ENCODE assay signal across 17 mouse cellular contexts in genomic region chr19:43894821-43895220, GRCm38 (mm10). TPM values are rescaled to one million over a fixed set of nuclear protein-coding genes. Genes with fewer than 3 reads are reported as not detected.
DNase-seq lines count a peak whose midpoint lies in the region; ATAC-seq and TF ChIP-seq lines count a peak whose summit lies in the region.
"Had no signal": no experiment of that assay in that cellular context is flagged by ENCODE, and none has a peak within 500 bp of the region (broad histone marks: within the 10 kb centered on the region; RNA-seq: fewer than 3 reads in every experiment).

No protein-coding gene starts in this region.

- DNase-seq in heart, postnatal 4 days, result no peak
- no peak for DNase-seq in liver
- DNase-seq in ovary, postnatal 36 days (ENCODE audit: low spot score), result no peak
- no peak for DNase-seq in left cerebral cortex, postnatal 36 days (ENCODE audit: low spot score in 2 of 2)
- DNase-seq: cerebellum, adult 11 months; cerebellum, postnatal 36 days; kidney, adult 2 months; kidney, postnatal 25 days; lung, adult 2 months; lung, postnatal 36 days had no signal

- 68% methylated on average over 9 of the region's 9 CpGs for WGBS in heart, embryonic 11.5 days (ENCODE audit: insufficient replicate concordance)
- WGBS in liver, embryonic 15.5 days (ENCODE audit: insufficient replicate concordance), result 58% methylated on average over 9 of the region's 9 CpGs
- WGBS in intestine, postnatal 0 days, result 23% methylated on average over 9 of the region's 9 CpGs

- H3K36me3 ChIP-seq in heart, embryonic 11.5 days (ENCODE audit: control insufficient read depth, insufficient read depth, low read length), result no peaks in the 10 kb centered on the region
- no peaks in the 10 kb centered on the region for H3K36me3 ChIP-seq in liver, embryonic 15.5 days (replicated peaks)
- H3K36me3 ChIP-seq in intestine, postnatal 0 days (ENCODE audit: control insufficient read depth, insufficient read depth), result peaks cover 10% of the 10 kb centered on the region; the same call in 1 of the 2 replicates
- H3K36me3 ChIP-seq: hindbrain, embryonic 15.5 days had no signal

- no peaks in the 10 kb centered on the region for H3K9me3 ChIP-seq in heart, embryonic 11.5 days (replicated peaks; ENCODE audit: control insufficient read depth, low read length)
- no peaks in the 10 kb centered on the region for H3K9me3 ChIP-seq in liver, embryonic 15.5 days (replicated peaks)
- no peaks in the 10 kb centered on the region for H3K9me3 ChIP-seq in intestine, postnatal 0 days (ENCODE audit: control insufficient read depth)
- H3K9me3 ChIP-seq: embryonic facial prominence, embryonic 10.5 days; forebrain, embryonic 13.5 days; hindbrain, embryonic 15.5 days had no signal

- peak overlapping the region; percentile 54; the same call in 1 of the 2 replicates for H3K4me2 ChIP-seq in heart, embryonic 11.5 days
- H3K4me2 ChIP-seq in liver, embryonic 15.5 days, result peak overlapping the region; percentile 13; the same call in 1 of the 2 replicates
- H3K4me2 ChIP-seq in intestine, postnatal 0 days (replicated peaks; ENCODE audit: low read depth), result peak overlapping the region; percentile 24; the same call in 1 of the 2 replicates
- H3K4me2 ChIP-seq: forebrain, embryonic 13.5 days; hindbrain, embryonic 15.5 days had no signal

- H3K4me3 ChIP-seq in heart, embryonic 11.5 days (ENCODE audit: low read depth, low read length), result no peak overlapping the region
- H3K4me3 ChIP-seq in liver, embryonic 15.5 days (replicated peaks), result no peak overlapping the region
- no peak overlapping the region for H3K4me3 ChIP-seq in intestine, postnatal 0 days (ENCODE audit: low read depth, low read length)
- H3K4me3 ChIP-seq: embryonic facial prominence, embryonic 10.5 days; forebrain, embryonic 13.5 days; hindbrain, embryonic 15.5 days; left cerebral cortex, adult 2 months had no signal

- intact Hi-C loops in left cerebral cortex, postnatal 36 days (cut with DNase I), result no loop called here

- no peak overlapping the region for H3K9ac ChIP-seq in heart, embryonic 11.5 days (ENCODE audit: low read depth, low read length)
- no peak overlapping the region for H3K9ac ChIP-seq in liver, embryonic 15.5 days
- no peak overlapping the region for H3K9ac ChIP-seq in intestine, postnatal 0 days (ENCODE audit: low read depth, low read length)
- H3K9ac ChIP-seq: forebrain, embryonic 13.5 days; hindbrain, embryonic 15.5 days had no signal

- H3K27me3 ChIP-seq in heart, embryonic 11.5 days (ENCODE audit: control insufficient read depth, insufficient read depth, low read length), result no peaks in the 10 kb centered on the region
- no peaks in the 10 kb centered on the region for H3K27me3 ChIP-seq in liver, embryonic 15.5 days
- H3K27me3 ChIP-seq in intestine, postnatal 0 days (replicated peaks; ENCODE audit: control insufficient read depth, insufficient read depth, low read length), result no peaks in the 10 kb centered on the region
- H3K27me3 ChIP-seq: forebrain, embryonic 13.5 days; hindbrain, embryonic 15.5 days had no signal

- no peak for TF ChIP-seq CTCF in intestine, postnatal 0 days (IDR thresholded peaks at IDR 0.05; ENCODE audit: low read depth)

- ATAC-seq in heart, embryonic 11.5 days (replicated peaks; ENCODE audit: insufficient number of reproducible peaks, low FRiP score, low TSS enrichment), result no peak
- no peak for ATAC-seq in liver, embryonic 15.5 days (ENCODE audit: insufficient read depth)
- ATAC-seq in intestine, postnatal 0 days, result peak; percentile 34
- ATAC-seq: forebrain, embryonic 13.5 days had no signal

- H3K4me1 ChIP-seq in heart, embryonic 11.5 days (ENCODE audit: control insufficient read depth, insufficient read depth, low read length), result no peaks in the 10 kb centered on the region
- H3K4me1 ChIP-seq in liver, embryonic 15.5 days (replicated peaks), result peaks cover 20% of the 10 kb centered on the region; the same call in 1 of the 2 replicates
- no peaks in the 10 kb centered on the region for H3K4me1 ChIP-seq in intestine, postnatal 0 days (replicated peaks; ENCODE audit: control insufficient read depth, insufficient read depth, low read length)
- H3K4me1 ChIP-seq: forebrain, embryonic 13.5 days; hindbrain, embryonic 15.5 days had no signal

- H3K27ac ChIP-seq in heart, embryonic 11.5 days (ENCODE audit: low read depth, low read length), result no peak overlapping the region
- H3K27ac ChIP-seq in liver, embryonic 15.5 days (replicated peaks), result no peak overlapping the region
- H3K27ac ChIP-seq in intestine, postnatal 0 days (ENCODE audit: low read depth, low read length), result no peak overlapping the region
- H3K27ac ChIP-seq: embryonic facial prominence, embryonic 10.5 days; forebrain, embryonic 13.5 days; hindbrain, embryonic 15.5 days; left cerebral cortex, adult 2 months had no signal

RNA-seq across cellular contexts. Expression of gene Dnmbp, which starts 45.2 kb away (rescaled TPM):
- 11.4 and 11.7 TPM in 2 replicates for polyA plus RNA-seq in heart, embryonic 11.5 days (2014; fragmentation: Nextera tagmentation; extraction: Ambion mirVana)
- total RNA-seq in heart, postnatal 4 days (2021), result 10 to 100 TPM; 12.5 to 13.6 TPM
- polyA plus RNA-seq in liver, embryonic 15.5 days (2015; fragmentation: Nextera tagmentation; extraction: Ambion mirVana), result 2.5 and 2.7 TPM in 2 replicates
- 21.4 TPM in 2 replicates for polyA plus RNA-seq in intestine, postnatal 0 days (2015; fragmentation: Nextera tagmentation; extraction: Ambion mirVana)
- total RNA-seq in left cerebral cortex, postnatal 36 days (2021), result 10 to 100 TPM; 11.8 to 12.5 TPM
